Mouse (Mus musculus) midbrain, embryonic 14.5 days (tissue): ENCODE data around the gene Gm28374. TPM values are rescaled to one million over a fixed set of nuclear protein-coding genes. Genes with fewer than 3 reads are reported as not detected.

Experiments used
- microRNA-seq: library from miRNA; unstranded; fragments of <30 nt; microRNA quantifications from one replicate; pipeline ENCODE4, GENCODE M21; 2016
- polyA plus RNA-seq: library from polyadenylated mRNA; unstranded; fragments of >200 nt; fragmentation: Nextera tagmentation; extraction: Ambion mirVana; gene quantifications from 2 replicates; pipeline ENCODE4 v1.2.1, GENCODE M21; 2014

Gm28374 gene
- polyA plus RNA-seq, 1 experiment from 2014 or later = 1.6 TPM

Small RNA genes within 50 kb of the gene (microRNA-seq; reads per million reads assigned to microRNA genes)
- gene Mir6988 = 2.8 reads per million, percentile 19 among the genes with 10 or more reads in this experiment

Other genes with a start within 250 kb of the Gm28374 start
- gene Frmd8, start 207.0 kb downstream of the Gm28374 start, polyA plus RNA-seq = 8.3 and 12.2 TPM in 2 replicates
- gene Slc25a45, start 204.4 kb downstream of the Gm28374 start, polyA plus RNA-seq = 0.73 and 1.2 TPM in 2 replicates
- 9.9 and 10.8 TPM in 2 replicates for gene Tigd3, start 188.1 kb downstream of the Gm28374 start, polyA plus RNA-seq
- 96.6 and 108 TPM in 2 replicates for gene Dpf2, start 169.2 kb downstream of the Gm28374 start, polyA plus RNA-seq
- gene Cdc42ep2, start 157.4 kb downstream of the Gm28374 start, polyA plus RNA-seq = 12.3 and 16.2 TPM in 2 replicates
- 17.6 and 23.4 TPM in 2 replicates for gene Pola2, start 118.1 kb downstream of the Gm28374 start, polyA plus RNA-seq
- not detected in 2 replicates for gene Slc22a20, start 96.1 kb downstream of the Gm28374 start, polyA plus RNA-seq
- 2.4 and 2.6 TPM in 2 replicates for gene Capn1, start 66.4 kb downstream of the Gm28374 start, polyA plus RNA-seq
- gene Syvn1, start 35.7 kb downstream of the Gm28374 start, polyA plus RNA-seq = 28.8 and 33.6 TPM in 2 replicates
- 72.9 and 73.0 TPM in 2 replicates for gene Mrpl49, start 24.5 kb downstream of the Gm28374 start, polyA plus RNA-seq
- gene Fau, start 24.4 kb downstream of the Gm28374 start, polyA plus RNA-seq = 602 and 698 TPM in 2 replicates
- 32.4 and 37.9 TPM in 2 replicates for gene Znhit2, start 21.1 kb downstream of the Gm28374 start, polyA plus RNA-seq
- gene Tm7sf2, start 13.9 kb downstream of the Gm28374 start, polyA plus RNA-seq = 43.7 and 57.6 TPM in 2 replicates
- gene Vps51, start 5.0 kb downstream of the Gm28374 start, polyA plus RNA-seq = 86.1 and 86.7 TPM in 2 replicates
- gene Tmem262, start 2.2 kb downstream of the Gm28374 start, polyA plus RNA-seq = not detected in 2 replicates
- gene Zfpl1, start 2.7 kb upstream of the Gm28374 start, polyA plus RNA-seq = 85.5 and 90.6 TPM in 2 replicates
- 4.7 and 8.6 TPM in 2 replicates for gene Cdca5, start 2.7 kb upstream of the Gm28374 start, polyA plus RNA-seq
- gene AC131692.1, start 12.2 kb upstream of the Gm28374 start, polyA plus RNA-seq = not detected in 2 replicates
- 0.31 and 0.49 TPM in 2 replicates for gene Naaladl1, start 23.5 kb upstream of the Gm28374 start, polyA plus RNA-seq
- 45.8 and 56.6 TPM in 2 replicates for gene Sac3d1, start 36.4 kb upstream of the Gm28374 start, polyA plus RNA-seq
- gene Snx15, start 46.0 kb upstream of the Gm28374 start, polyA plus RNA-seq = 49.8 and 67.4 TPM in 2 replicates
- 0.25 TPM in 1 of 2 replicates, not detected in the other for gene Batf2, start 58.7 kb upstream of the Gm28374 start, polyA plus RNA-seq
- 104 and 145 TPM in 2 replicates for gene Arl2, start 59.3 kb upstream of the Gm28374 start, polyA plus RNA-seq
- not detected in 2 replicates for gene Majin, start 102.1 kb upstream of the Gm28374 start, polyA plus RNA-seq
- not detected in 2 replicates for gene Gpha2, start 144.1 kb upstream of the Gm28374 start, polyA plus RNA-seq
- gene Ppp2r5b, start 153.6 kb upstream of the Gm28374 start, polyA plus RNA-seq = 117 and 142 TPM in 2 replicates
- gene Atg2a, start 159.4 kb upstream of the Gm28374 start, polyA plus RNA-seq = 13.7 and 15.4 TPM in 2 replicates
- 75.0 and 80.1 TPM in 2 replicates for gene Ehd1, start 194.5 kb upstream of the Gm28374 start, polyA plus RNA-seq
- gene Cdc42bpg, start 224.2 kb upstream of the Gm28374 start, polyA plus RNA-seq = 0.43 and 1.3 TPM in 2 replicates